Mouse (Mus musculus): ENCODE results near the gene Nfatc2ip. TPM values are rescaled to one million over a fixed set of nuclear protein-coding genes. Genes with fewer than 3 reads are reported as not detected.

Gene Nfatc2ip
- polyA plus RNA-seq, 1 experiment: 6.8 TPM

Other genes with a start within 250 kb of the Nfatc2ip start
- gene Xpo6, start 196.2 kb downstream of the Nfatc2ip start, polyA plus RNA-seq (2012; rRNA removed): 174 and 191 TPM in 2 replicates
- gene Sbk1, start 124.1 kb downstream of the Nfatc2ip start, polyA plus RNA-seq (2012; rRNA removed): 54.4 and 56.0 TPM in 2 replicates
- 1.3 and 3.1 TPM in 2 replicates for gene Lat, start 27.2 kb downstream of the Nfatc2ip start, polyA plus RNA-seq (2012; rRNA removed)
- 148 and 159 TPM in 2 replicates for gene Spns1, start 19.3 kb downstream of the Nfatc2ip start, polyA plus RNA-seq (2012; rRNA removed)
- 0.14 and 0.27 TPM in 2 replicates for gene Cd19, start 18.2 kb upstream of the Nfatc2ip start, polyA plus RNA-seq (2012; rRNA removed)
- gene Rabep2, start 32.0 kb upstream of the Nfatc2ip start, polyA plus RNA-seq (2012; rRNA removed): 22.0 and 25.4 TPM in 2 replicates
- gene Atp2a1, start 66.4 kb upstream of the Nfatc2ip start, polyA plus RNA-seq (2012; rRNA removed): 1.2 and 1.9 TPM in 2 replicates
- gene Sh2b1, start 78.7 kb upstream of the Nfatc2ip start, polyA plus RNA-seq (2012; rRNA removed): 60.5 and 63.7 TPM in 2 replicates
- gene Tufm, start 90.6 kb upstream of the Nfatc2ip start, polyA plus RNA-seq (2012; rRNA removed): 97.2 and 102 TPM in 2 replicates
- gene Atxn2l, start 106.7 kb upstream of the Nfatc2ip start, polyA plus RNA-seq (2012; rRNA removed): 144 and 153 TPM in 2 replicates
- 107 and 114 TPM in 2 replicates for gene Eif3c, start 169.7 kb upstream of the Nfatc2ip start, polyA plus RNA-seq (2012; rRNA removed)
- gene Apobr, start 188.2 kb upstream of the Nfatc2ip start, polyA plus RNA-seq (2012; rRNA removed): 0.74 and 0.82 TPM in 2 replicates
- 45.1 and 46.3 TPM in 2 replicates for gene Cln3, start 189.1 kb upstream of the Nfatc2ip start, polyA plus RNA-seq (2012; rRNA removed)
- gene Il27, start 198.2 kb upstream of the Nfatc2ip start, polyA plus RNA-seq (2012; rRNA removed): 0.13 TPM in 1 of 2 replicates, not detected in the other
- 23.9 and 31.7 TPM in 2 replicates for gene Nupr1, start 234.1 kb upstream of the Nfatc2ip start, polyA plus RNA-seq (2012; rRNA removed)

Measured in frontal cortex, adult 2 months (tissue).